ENCODE assay signal across 16 mouse cellular contexts in the genomic region with DNA sequence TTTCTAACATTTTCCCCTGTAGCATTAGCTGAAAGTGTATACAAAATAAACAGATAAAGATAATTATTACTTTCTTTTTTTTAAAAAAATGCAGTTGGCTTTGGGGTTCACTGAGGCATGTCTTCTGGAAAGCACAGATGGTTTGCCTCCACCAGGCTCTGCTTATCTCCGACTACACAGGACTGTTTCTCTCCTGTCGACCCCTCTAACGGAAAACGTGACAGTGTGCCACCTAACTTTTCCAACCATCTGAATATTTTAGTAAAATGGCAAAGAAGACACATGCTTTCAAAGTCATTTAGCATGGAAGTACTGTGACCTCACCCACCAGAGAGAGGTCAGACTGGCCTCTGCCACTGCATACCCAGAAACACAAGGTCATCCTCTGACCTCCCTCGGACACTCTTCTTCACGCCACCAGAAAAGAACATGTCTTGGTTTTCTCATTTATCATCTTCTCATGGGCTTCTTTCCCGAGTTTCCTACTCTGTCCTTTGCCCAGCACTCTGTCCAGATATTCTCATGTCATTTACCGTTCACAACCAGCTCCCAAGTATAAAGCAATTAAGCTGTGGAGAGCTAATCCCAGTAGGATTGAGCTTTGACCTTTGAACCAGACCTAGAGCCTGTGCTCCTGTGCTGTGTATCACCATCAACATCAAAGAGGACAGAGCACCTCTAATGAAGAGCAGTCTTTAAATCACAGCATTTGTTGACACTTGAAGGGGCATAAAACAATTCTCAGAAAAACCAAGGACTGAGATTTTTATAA. TPM values are rescaled to one million over a fixed set of nuclear protein-coding genes. Genes with fewer than 3 reads are reported as not detected.
DNase-seq lines count a peak whose midpoint lies in the region; ATAC-seq and TF ChIP-seq lines count a peak whose summit lies in the region.
"Had no signal": no experiment of that assay in that cellular context is flagged by ENCODE, and none has a peak within 500 bp of the region (broad histone marks: within the 10 kb centered on the region; RNA-seq: fewer than 3 reads in every experiment).

No protein-coding gene starts in this region.

- no peak overlapping the region for H3K9ac ChIP-seq in heart, adult 2 months (ENCODE audit: low read depth, low read length)
- H3K9ac ChIP-seq in heart, embryonic 12.5 days, result no peak overlapping the region
- no peak overlapping the region for H3K9ac ChIP-seq in kidney, embryonic 15.5 days
- no peak overlapping the region for H3K9ac ChIP-seq in liver, embryonic 16.5 days (ENCODE audit: low read depth, low read length)
- H3K9ac ChIP-seq in stomach, postnatal 0 days (ENCODE audit: low read length), result no peak overlapping the region
- H3K9ac ChIP-seq: embryonic facial prominence, embryonic 12.5 days; heart, embryonic 13.5 days; lung, embryonic 15.5 days; midbrain, embryonic 13.5 days had no signal

- peaks cover 60% of the 10 kb centered on the region for H3K4me1 ChIP-seq in heart, adult 2 months (ENCODE audit: control insufficient read depth, insufficient read depth, low read length)
- peaks cover 51% of the 10 kb centered on the region for H3K4me1 ChIP-seq in heart, embryonic 12.5 days (replicated peaks)
- peaks cover 97% of the 10 kb centered on the region for H3K4me1 ChIP-seq in E14TG2a.4 (replicated peaks; ENCODE audit: low read depth, low read length)
- peaks cover 72% of the 10 kb centered on the region for H3K4me1 ChIP-seq in kidney, embryonic 15.5 days
- H3K4me1 ChIP-seq in liver, embryonic 16.5 days (ENCODE audit: control insufficient read depth, low read depth, low read length), result peaks cover 82% of the 10 kb centered on the region
- peaks cover 26% of the 10 kb centered on the region for H3K4me1 ChIP-seq in stomach, postnatal 0 days (replicated peaks; ENCODE audit: control insufficient read depth, insufficient read depth)
- H3K4me1 ChIP-seq: embryonic facial prominence, embryonic 12.5 days; midbrain, embryonic 13.5 days had no signal

- H3K9me3 ChIP-seq in heart, embryonic 12.5 days (replicated peaks), result no peaks in the 10 kb centered on the region
- H3K9me3 ChIP-seq in E14TG2a.4 (ENCODE audit: low read length), result no peaks in the 10 kb centered on the region
- no peaks in the 10 kb centered on the region for H3K9me3 ChIP-seq in kidney, embryonic 15.5 days (replicated peaks)
- H3K9me3 ChIP-seq in liver, embryonic 16.5 days (replicated peaks; ENCODE audit: control insufficient read depth, low read length), result no peaks in the 10 kb centered on the region
- no peaks in the 10 kb centered on the region for H3K9me3 ChIP-seq in stomach, postnatal 0 days (ENCODE audit: control insufficient read depth, low read length)
- H3K9me3 ChIP-seq: embryonic facial prominence, embryonic 12.5 days; forebrain, embryonic 10.5 days; heart, embryonic 13.5 days; lung, embryonic 15.5 days; midbrain, embryonic 13.5 days had no signal

- no peaks in the 10 kb centered on the region for H3K27me3 ChIP-seq in heart, adult 2 months (ENCODE audit: control insufficient read depth, insufficient read depth, low read length)
- no peaks in the 10 kb centered on the region for H3K27me3 ChIP-seq in heart, embryonic 12.5 days (replicated peaks)
- no peaks in the 10 kb centered on the region for H3K27me3 ChIP-seq in E14TG2a.4 (ENCODE audit: insufficient read depth, low read length)
- no peaks in the 10 kb centered on the region for H3K27me3 ChIP-seq in kidney, embryonic 15.5 days
- no peaks in the 10 kb centered on the region for H3K27me3 ChIP-seq in liver, embryonic 16.5 days (ENCODE audit: control insufficient read depth, insufficient read depth, low read depth, low read length)
- no peaks in the 10 kb centered on the region for H3K27me3 ChIP-seq in stomach, postnatal 0 days (ENCODE audit: control insufficient read depth, insufficient read depth, low read length)
- H3K27me3 ChIP-seq: embryonic facial prominence, embryonic 12.5 days; heart, embryonic 13.5 days; lung, embryonic 15.5 days; midbrain, embryonic 13.5 days had no signal

- no peak for TF ChIP-seq POLR2A in heart, adult 2 months (IDR thresholded peaks at IDR 0.05; ENCODE audit: insufficient read depth, low read depth, low read length)

- H3K36me3 ChIP-seq in heart, adult 2 months (ENCODE audit: control insufficient read depth, insufficient read depth, low read length), result peaks cover 52% of the 10 kb centered on the region
- H3K36me3 ChIP-seq in heart, embryonic 12.5 days, result no peaks in the 10 kb centered on the region
- peaks cover 20% of the 10 kb centered on the region; the same call in 1 of the 2 replicates for H3K36me3 ChIP-seq in E14TG2a.4 (ENCODE audit: insufficient read depth, low read length)
- no peaks in the 10 kb centered on the region for H3K36me3 ChIP-seq in kidney, embryonic 15.5 days
- H3K36me3 ChIP-seq in liver, embryonic 16.5 days (ENCODE audit: control insufficient read depth, insufficient read depth), result no peaks in the 10 kb centered on the region
- no peaks in the 10 kb centered on the region; the same call in 1 of the 2 replicates for H3K36me3 ChIP-seq in stomach, postnatal 0 days (ENCODE audit: control insufficient read depth, insufficient read depth, low read length)
- H3K36me3 ChIP-seq: embryonic facial prominence, embryonic 12.5 days; forebrain, embryonic 10.5 days; heart, embryonic 13.5 days; lung, embryonic 15.5 days; midbrain, embryonic 13.5 days had no signal

- no peak for ATAC-seq in heart, embryonic 12.5 days (ENCODE audit: insufficient number of reproducible peaks, low FRiP score)
- peak; percentile 61 for ATAC-seq in kidney, embryonic 15.5 days (replicated peaks; ENCODE audit: low FRiP score)
- ATAC-seq in liver, embryonic 16.5 days (ENCODE audit: low read depth), result peak; percentile 39
- ATAC-seq in stomach, postnatal 0 days (ENCODE audit: low FRiP score, low TSS enrichment), result no peak
- ATAC-seq: activated CD4-positive, CD25-positive, alpha-beta regulatory T cell, adult 4 months; midbrain, embryonic 13.5 days had no signal

- DNase-seq in heart, adult 2 months, result no peak
- no peak for DNase-seq in stomach, postnatal 0 days (ENCODE audit: low spot score)
- no peak for DNase-seq in retina, postnatal 1 day
- no peak for DNase-seq in cerebellum, adult 9-10 months
- DNase-seq: cerebellum, adult 9-11 months; spleen, adult 18-20 months had no signal

- peaks cover 9% of the 10 kb centered on the region for H3K79me2 ChIP-seq in heart, adult 2 months (replicated peaks; ENCODE audit: control insufficient read depth, insufficient read depth, low read length)

- no peak for TF ChIP-seq CTCF in heart, adult 2 months (IDR thresholded peaks at IDR 0.05)
- TF ChIP-seq CTCF in E14TG2a.4 (conservative IDR thresholded peaks at IDR 0.05; ENCODE audit: low read length), result no peak
- TF ChIP-seq CTCF in stomach, postnatal 0 days (IDR thresholded peaks at IDR 0.05; ENCODE audit: low read depth), result no peak

- WGBS in heart, adult 2 months, result 61% methylated on average over 8 of the region's 8 CpGs
- 39% methylated on average over 8 of the region's 8 CpGs for WGBS in heart, embryonic 12.5 days
- 39% methylated on average over 8 of the region's 8 CpGs for WGBS in kidney, embryonic 15.5 days
- 18% methylated on average over 8 of the region's 8 CpGs for WGBS in liver, embryonic 16.5 days (ENCODE audit: insufficient replicate concordance)
- WGBS in stomach, postnatal 0 days, result 56% methylated on average over 8 of the region's 8 CpGs

- intact Hi-C loops in heart, adult 2 months (cut with DNase I), result no loop called here

- TF ChIP-seq EP300 in heart, adult 2 months (IDR thresholded peaks at IDR 0.05; ENCODE audit: insufficient read depth, low read depth, low read length), result no peak
- TF ChIP-seq EP300 in stomach, postnatal 0 days (optimal IDR thresholded peaks at IDR 0.05), result no peak

- peak overlapping the region; percentile 33; the same call in 1 of the 2 replicates for H3K27ac ChIP-seq in heart, adult 2 months
- H3K27ac ChIP-seq in heart, embryonic 12.5 days (ENCODE audit: poor library complexity, severe bottlenecking), result no peak overlapping the region
- peak overlapping the region; percentile 71 for H3K27ac ChIP-seq in kidney, embryonic 15.5 days
- peak overlapping the region; percentile 66 for H3K27ac ChIP-seq in liver, embryonic 16.5 days (ENCODE audit: low read length)
- no peak overlapping the region; the same call in 1 of the 2 replicates for H3K27ac ChIP-seq in stomach, postnatal 0 days (replicated peaks)
- H3K27ac ChIP-seq: embryonic facial prominence, embryonic 12.5 days; forebrain, embryonic 10.5 days; lung, embryonic 15.5 days; midbrain, embryonic 13.5 days had no signal

- no peak overlapping the region for H3K4me2 ChIP-seq in heart, embryonic 12.5 days
- H3K4me2 ChIP-seq in kidney, embryonic 15.5 days, result no peak overlapping the region
- H3K4me2 ChIP-seq in liver, embryonic 16.5 days (ENCODE audit: low read depth, low read length), result peak overlapping the region; percentile 7; the same call in 1 of the 2 replicates
- no peak overlapping the region for H3K4me2 ChIP-seq in stomach, postnatal 0 days (replicated peaks; ENCODE audit: low read depth)
- H3K4me2 ChIP-seq: embryonic facial prominence, embryonic 12.5 days; heart, embryonic 13.5 days; lung, embryonic 15.5 days; midbrain, embryonic 13.5 days had no signal

- no peak overlapping the region for H3K4me3 ChIP-seq in heart, adult 2 months
- H3K4me3 ChIP-seq in heart, embryonic 12.5 days, result no peak overlapping the region
- H3K4me3 ChIP-seq in E14TG2a.4 (replicated peaks; ENCODE audit: low read length), result peak overlapping the region; percentile 21; the same call in 1 of the 2 replicates
- H3K4me3 ChIP-seq in kidney, embryonic 15.5 days (replicated peaks), result no peak overlapping the region
- no peak overlapping the region for H3K4me3 ChIP-seq in liver, embryonic 16.5 days (ENCODE audit: low read depth, low read length)
- H3K4me3 ChIP-seq in stomach, postnatal 0 days (ENCODE audit: low read depth, low read length), result no peak overlapping the region
- H3K4me3 ChIP-seq: embryonic facial prominence, embryonic 12.5 days; forebrain, embryonic 10.5 days; heart, embryonic 13.5 days; lung, embryonic 15.5 days; midbrain, embryonic 13.5 days had no signal

RNA-seq across cellular contexts. Expression of a gene that starts 13.6 kb away (rescaled TPM):
- 1 to 10 TPM; 3.5 to 6.2 TPM for total RNA-seq in heart, adult 2 months (2021)
- 5.7 and 7.1 TPM in 2 replicates for polyA plus RNA-seq in heart, adult 2 months (2012; rRNA removed)
- 3.3 and 5.3 TPM in 2 replicates for polyA plus RNA-seq in heart, embryonic 12.5 days (2016; fragmentation: Nextera tagmentation; extraction: Ambion mirVana)
- 9.3 and 10.6 TPM in 2 replicates for polyA plus RNA-seq in kidney, embryonic 15.5 days (2015; fragmentation: Nextera tagmentation; extraction: Ambion mirVana)
- 4.4 and 6.6 TPM in 2 replicates for polyA plus RNA-seq in liver, embryonic 16.5 days (2015; fragmentation: Nextera tagmentation; extraction: Ambion mirVana)
- polyA plus RNA-seq in stomach, postnatal 0 days (2015; fragmentation: Nextera tagmentation; extraction: Ambion mirVana), result 15.1 and 18.4 TPM in 2 replicates

Comparison
In these comparisons a context has a peak if more than half of its experiments do, and no peak if none do; other contexts are left out.
1. H3K27ac ChIP-seq: peak in heart, adult 2 months (single experiment), kidney, embryonic 15.5 days (single experiment) and liver, embryonic 16.5 days (single experiment); none in heart, embryonic 12.5 days (single experiment) and stomach, postnatal 0 days (single experiment).
2. ATAC-seq: peak in kidney, embryonic 15.5 days (single experiment) and liver, embryonic 16.5 days (single experiment); none in heart, embryonic 12.5 days (single experiment) and stomach, postnatal 0 days (single experiment).